Mouse (Mus musculus) heart, embryonic 14.5 days (tissue): ENCODE results near the gene Chtop. TPM values are rescaled to one million over a fixed set of nuclear protein-coding genes. Genes with fewer than 3 reads are reported as not detected.

ENCODE experiments used
- ATAC-seq: fragments of 200-750 bp; cut with Nextera tagmentation; 2 replicates; pipeline ENCODE4 v1.8.0; 2017; ENCODE audit warnings: low read depth, moderate TSS enrichment; ENCODE audit not compliant: insufficient number of reproducible peaks, insufficient read depth, low FRiP score
- H3K27ac ChIP-seq, 2 experiments: fragments of 200-500 bp in 1 of 2; fragments of 300-500 bp in 1 of 2; sonication (generic) in 1 of 2; replicated peaks in 1 of 2; 2 replicates each; pipeline ENCODE4 v1.5.1; 2012 to 2014; ENCODE audit warnings: low read depth in 2 of 2, low read length in 2 of 2, control low read depth in 1 of 2, mild to moderate bottlenecking in 1 of 2, mixed read lengths in 1 of 2; ENCODE audit not compliant: control insufficient read depth in 1 of 2, insufficient read depth in 1 of 2
- H3K27me3 ChIP-seq: fragments of 300-500 bp; sonication (generic); 2 replicates; pipeline ENCODE4 v1.6.1; 2014; ENCODE audit warnings: mild to moderate bottlenecking, low read length, control low read depth; ENCODE audit not compliant: control insufficient read depth, insufficient read depth
- H3K36me3 ChIP-seq: fragments of 300-500 bp; sonication (generic); 2 replicates; pipeline ENCODE4 v1.6.1; 2014; ENCODE audit warnings: mild to moderate bottlenecking, control low read depth, low read length, mixed read lengths; ENCODE audit not compliant: control insufficient read depth, insufficient read depth
- H3K4me1 ChIP-seq, 2 experiments: fragments of 200-500 bp in 1 of 2; fragments of 300-500 bp in 1 of 2; sonication (generic) in 1 of 2; 2 replicates each; pipeline ENCODE4 v1.6.1; 2012 to 2014; ENCODE audit warnings: low read length in 2 of 2, control low read depth in 1 of 2, mixed read lengths in 1 of 2; ENCODE audit not compliant: control insufficient read depth in 2 of 2, insufficient read depth in 2 of 2
- H3K4me2 ChIP-seq: fragments of 300-500 bp; sonication (generic); 2 replicates; pipeline ENCODE4 v1.6.1; 2014; ENCODE audit warnings: mild to moderate bottlenecking, low read length
- H3K4me3 ChIP-seq, 2 experiments: fragments of 200-500 bp in 1 of 2; fragments of 300-500 bp in 1 of 2; sonication (generic) in 1 of 2; 2 replicates each; pipeline ENCODE4 v1.5.1; 2012 to 2014; ENCODE audit warnings: low read length in 2 of 2, mild to moderate bottlenecking in 2 of 2, control low read depth in 1 of 2, low read depth in 1 of 2, moderate library complexity in 1 of 2; ENCODE audit not compliant: control insufficient read depth in 1 of 2, insufficient read depth in 1 of 2
- H3K9ac ChIP-seq: fragments of 300-500 bp; sonication (generic); 2 replicates; pipeline ENCODE4 v1.6.1; 2014; ENCODE audit warnings: mild to moderate bottlenecking, low read length
- H3K9me3 ChIP-seq: fragments of 300-500 bp; sonication (generic); 2 replicates; pipeline ENCODE4 v1.6.1; 2016; ENCODE audit warnings: low read length, control low read depth; ENCODE audit not compliant: control insufficient read depth
- WGBS: fragments of 180-500 bp; shearing (Covaris S2); extraction: QIAGEN DNeasy Blood & Tissue Kit; methylation state at CpG from one replicate; pipeline ENCODE4 v1.1.7; 2014; 5-methylcytosine and 5-hydroxymethylcytosine counted together
- polyA plus RNA-seq: library from polyadenylated mRNA; unstranded; fragments of >200 nt; fragmentation: Nextera tagmentation; extraction: Ambion mirVana; gene quantifications from 2 replicates; pipeline ENCODE4 v1.2.1, GENCODE M21; 2014

Gene Chtop
- polyA plus RNA-seq = 60.2 and 65.7 TPM in 2 replicates

- no peaks in the 10 kb centered on the region for H3K9me3 ChIP-seq
- H3K9ac ChIP-seq = peak within 1 kb of the TSS; percentile 95
- peaks cover 42% of the 10 kb centered on the region for H3K36me3 ChIP-seq
- peak within 1 kb of the TSS; percentile 84 for H3K4me2 ChIP-seq
- H3K4me1 ChIP-seq = peaks cover 9 to 21% of the 10 kb centered on the region in 2 experiments
- under 1% methylated on average over 65 of the region's 66 CpGs for WGBS
- ATAC-seq = peak; percentile 87
- peak within 1 kb of the TSS; percentile 73 to 92 for H3K4me3 ChIP-seq
- H3K27ac ChIP-seq = peak within 1 kb of the TSS; percentile 83 to 94
- no peaks in the 10 kb centered on the region for H3K27me3 ChIP-seq
Observed at GRCm38 (mm10) chr3:90508950-90509746, at the start of gene Chtop. Gene Chtop, minus strand, starts transcription at chr3:90509498.

- no peaks in the 10 kb centered on the region for H3K36me3 ChIP-seq
- no peak overlapping the region for H3K4me3 ChIP-seq
- no peak for ATAC-seq
- no peak overlapping the region for H3K4me2 ChIP-seq
- H3K9ac ChIP-seq = no peak overlapping the region
- no peak overlapping the region for H3K27ac ChIP-seq
- no peaks in the 10 kb centered on the region for H3K27me3 ChIP-seq
- H3K4me1 ChIP-seq = no peaks in the 10 kb centered on the region
- 73% methylated on average over 5 of the region's 5 CpGs for WGBS
- no peaks in the 10 kb centered on the region for H3K9me3 ChIP-seq
Observed at GRCm38 (mm10) chr3:90555954-90556353, 46.7 kb upstream of the Chtop start.

GRCm38 (mm10) chr3:90552231-90552630 is 42.9 kb upstream of the Chtop start:
- H3K9me3 ChIP-seq = no peaks in the 10 kb centered on the region
- no peak overlapping the region for H3K4me3 ChIP-seq
- no peak overlapping the region for H3K4me2 ChIP-seq
- no peaks in the 10 kb centered on the region for H3K36me3 ChIP-seq
- H3K27ac ChIP-seq = no peak overlapping the region
- H3K9ac ChIP-seq = no peak overlapping the region
- H3K27me3 ChIP-seq = no peaks in the 10 kb centered on the region
- H3K4me1 ChIP-seq = peaks cover 0 to 4% of the 10 kb centered on the region in 2 experiments; a peak in 1 of 4 replicates
- WGBS = 61% methylated on average over 2 of the region's 2 CpGs
- no peak for ATAC-seq

GRCm38 (mm10) chr3:90550421-90550790 is 41.1 kb upstream of the Chtop start:
- Histone ChIP-seq H3K36me3 (no peaks in the 10 kb centered on the region), H3K27ac (no peak overlapping the region; a peak in 1 of 4 replicates), H3K27me3 (no peaks in the 10 kb centered on the region), H3K4me2 (no peak overlapping the region), H3K9me3 (no peaks in the 10 kb centered on the region), H3K9ac (no peak overlapping the region), H3K4me1 (peaks cover 0 to 4% of the 10 kb centered on the region in 2 experiments; a peak in 1 of 4 replicates), H3K4me3 (no peak overlapping the region)
- 84% methylated on average over 2 of the region's 2 CpGs for WGBS
- ATAC-seq = no peak

GRCm38 (mm10) chr3:90549676-90550420 is 40.5 kb upstream of the Chtop start:
- H3K36me3 ChIP-seq = no peaks in the 10 kb centered on the region
- H3K27ac ChIP-seq = no peak overlapping the region; a peak in 1 of 4 replicates
- no peaks in the 10 kb centered on the region for H3K9me3 ChIP-seq
- H3K4me3 ChIP-seq = no peak overlapping the region
- no peak overlapping the region for H3K4me2 ChIP-seq
- H3K4me1 ChIP-seq = peaks cover 0 to 4% of the 10 kb centered on the region in 2 experiments; a peak in 1 of 4 replicates
- H3K9ac ChIP-seq = no peak overlapping the region
- H3K27me3 ChIP-seq = no peaks in the 10 kb centered on the region
- WGBS = 59% methylated on average over 5 of the region's 5 CpGs
- ATAC-seq = no peak

- peaks cover 0 to 8% of the 10 kb centered on the region in 2 experiments; a peak in 1 of 4 replicates for H3K4me1 ChIP-seq
- peak overlapping the region; percentile 50 for H3K9ac ChIP-seq
- peak overlapping the region; percentile 45 to 55 for H3K27ac ChIP-seq
- 64% methylated on average over 4 of the region's 4 CpGs for WGBS
- no peak; the same call in 1 of the 2 replicates for ATAC-seq
- H3K9me3 ChIP-seq = no peaks in the 10 kb centered on the region
- H3K4me3 ChIP-seq = peak overlapping the region; percentile 21 to 24; a peak in 3 of 4 replicates
- H3K27me3 ChIP-seq = peaks cover 5% of the 10 kb centered on the region; the same call in 1 of the 2 replicates
- H3K36me3 ChIP-seq = no peaks in the 10 kb centered on the region
- H3K4me2 ChIP-seq = peak overlapping the region; percentile 49
Observed at GRCm38 (mm10) chr3:90540904-90541303, 31.6 kb upstream of the Chtop start.

- Histone ChIP-seq H3K36me3 (no peaks in the 10 kb centered on the region), H3K4me2 (peak overlapping the region; percentile 12; the same call in 1 of the 2 replicates), H3K9ac (peak overlapping the region; percentile 27; the same call in 1 of the 2 replicates)
Observed at GRCm38 (mm10) chr3:90537905-90538296, 28.6 kb upstream of the Chtop start.

More at GRCm38 (mm10) chr3:90537905-90538296, 28.6 kb upstream of the Chtop start:
- Histone ChIP-seq H3K4me1 (peaks cover 0 to 8% of the 10 kb centered on the region in 2 experiments; a peak in 1 of 4 replicates), H3K4me3 (no peak overlapping the region), H3K27ac (no peak overlapping the region), H3K9me3 (no peaks in the 10 kb centered on the region), H3K27me3 (peaks cover 5% of the 10 kb centered on the region; the same call in 1 of the 2 replicates)
- ATAC-seq = no peak
- WGBS = 77% methylated on average over 5 of the region's 5 CpGs
